Mouse (Mus musculus): Measurements from ENCODE around the gene Hdhd5. TPM values are rescaled to one million over a fixed set of nuclear protein-coding genes. Genes with fewer than 3 reads are reported as not detected.

The Hdhd5 gene
- total RNA-seq, 2 experiments from 2014 or later = 24.7 to 27.2 TPM

DNA sequence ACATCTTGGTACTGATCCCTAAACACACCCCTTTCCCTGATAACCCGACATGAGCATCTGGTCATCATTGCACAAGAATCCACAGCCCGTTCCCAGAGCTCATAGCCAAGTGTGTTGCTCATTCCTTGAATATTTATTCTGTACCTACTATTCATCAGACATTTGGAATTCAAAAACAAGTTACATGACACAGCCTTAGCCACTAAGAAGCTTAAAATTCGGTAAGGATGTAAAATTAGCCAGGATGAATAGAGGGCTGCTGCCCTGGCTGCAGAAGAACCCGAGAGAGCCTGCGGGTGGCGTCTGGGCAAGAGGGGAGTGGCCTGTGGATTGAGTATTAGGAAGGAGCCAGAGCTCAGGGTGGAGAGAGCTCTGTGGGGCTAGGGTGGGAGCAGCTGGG, 48.4 kb downstream of the Hdhd5 start:
- peak; percentile 17 for DNase-seq

GRCm38 (mm10) chr6:120482021-120482420, 49.1 kb downstream of the Hdhd5 start:
- DNase-seq = no peak

DNA sequence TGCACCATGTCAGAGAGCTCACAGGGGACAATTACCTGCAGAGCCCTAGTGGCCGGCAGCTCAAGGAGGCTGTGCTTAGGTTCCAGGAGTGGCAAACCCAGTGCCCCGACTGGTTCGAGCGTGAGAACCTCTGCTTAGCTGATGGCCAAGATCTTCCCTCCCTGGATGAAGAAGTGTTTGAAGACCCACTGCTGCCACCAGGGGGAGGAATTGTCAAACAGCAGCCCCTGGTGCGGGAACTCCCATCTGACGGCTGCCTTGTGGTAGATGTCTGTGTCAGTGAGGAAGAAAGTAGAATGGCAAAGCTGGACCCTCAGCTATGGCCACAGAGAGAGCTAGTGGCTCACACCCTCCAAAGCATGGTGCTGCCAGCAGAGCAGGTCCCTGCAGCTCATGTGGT, 49.6 kb downstream of the Hdhd5 start:
- DNase-seq = peak; percentile 20

- DNase-seq = no peak
Observed at GRCm38 (mm10) chr6:120480361-120480760, 50.8 kb downstream of the Hdhd5 start.

GRCm38 (mm10) chr6:120479302-120479701, 51.8 kb downstream of the Hdhd5 start:
- DNase-seq = no peak

DNA sequence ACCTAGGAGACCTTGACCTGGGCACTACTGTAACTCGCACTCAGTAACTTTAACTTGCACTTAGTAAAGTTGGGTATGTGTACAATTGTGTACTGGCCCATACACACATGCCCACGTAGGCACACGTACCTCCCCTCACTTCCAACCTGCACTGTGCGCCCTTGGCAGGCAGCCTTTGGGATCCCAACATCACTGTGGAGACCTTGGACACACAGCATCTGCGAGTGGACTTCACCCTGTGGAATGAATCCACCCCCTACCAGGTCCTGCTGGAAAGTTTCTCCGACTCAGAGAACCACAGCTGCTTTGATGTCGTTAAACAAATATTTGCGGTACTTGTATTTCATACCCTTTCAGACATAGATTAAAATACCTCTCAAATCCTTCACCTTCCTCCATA, 55.8 kb downstream of the Hdhd5 start:
- no peak for DNase-seq

- DNase-seq = no peak
Observed at GRCm38 (mm10) chr6:120473427-120473826, 57.7 kb downstream of the Hdhd5 start.

DNA sequence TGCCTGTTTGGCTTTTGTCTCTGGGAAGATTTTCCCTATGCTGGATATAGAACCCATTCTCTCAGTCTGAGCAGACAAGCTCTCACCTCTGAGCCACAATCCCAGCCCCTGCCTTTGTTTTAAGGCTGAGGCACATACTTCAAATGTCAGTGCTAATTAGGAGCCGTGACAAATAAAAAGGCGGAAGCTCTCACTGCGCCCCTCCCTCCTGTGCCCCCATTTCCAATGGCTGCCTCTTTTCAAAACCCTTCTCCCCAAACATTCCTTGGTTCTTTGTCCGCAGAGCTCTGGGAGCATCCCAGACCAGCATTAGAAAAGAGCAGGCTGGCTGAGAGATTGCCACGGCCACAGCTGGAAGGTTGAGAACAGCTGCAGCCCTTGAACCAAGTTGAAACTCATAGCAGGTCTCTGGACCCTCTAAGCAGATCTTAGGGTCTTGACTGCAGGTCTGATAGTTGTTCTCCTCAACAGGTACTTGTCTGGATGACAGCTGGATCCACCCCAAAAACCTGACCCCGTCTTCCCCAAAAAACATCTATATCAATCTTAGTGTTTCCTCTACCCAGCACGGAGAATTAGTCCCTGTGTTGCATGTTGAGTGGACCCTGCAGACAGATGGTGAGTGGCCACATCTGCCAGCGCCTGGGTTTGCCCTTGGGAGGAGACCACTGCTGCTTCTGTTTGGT, 58.5 kb downstream of the Hdhd5 start:
- DNase-seq = no peak

- no peak for DNase-seq
Observed at GRCm38 (mm10) chr6:120471991-120472441, 59.1 kb downstream of the Hdhd5 start.

GRCm38 (mm10) chr6:120470666-120471065, 60.5 kb downstream of the Hdhd5 start:
- DNase-seq = no peak

- DNase-seq = no peak
Observed at GRCm38 (mm10) chr6:120469770-120470169, 61.3 kb downstream of the Hdhd5 start.

GRCm38 (mm10) chr6:120469268-120469667, 61.9 kb downstream of the Hdhd5 start:
- DNase-seq = no peak

DNA sequence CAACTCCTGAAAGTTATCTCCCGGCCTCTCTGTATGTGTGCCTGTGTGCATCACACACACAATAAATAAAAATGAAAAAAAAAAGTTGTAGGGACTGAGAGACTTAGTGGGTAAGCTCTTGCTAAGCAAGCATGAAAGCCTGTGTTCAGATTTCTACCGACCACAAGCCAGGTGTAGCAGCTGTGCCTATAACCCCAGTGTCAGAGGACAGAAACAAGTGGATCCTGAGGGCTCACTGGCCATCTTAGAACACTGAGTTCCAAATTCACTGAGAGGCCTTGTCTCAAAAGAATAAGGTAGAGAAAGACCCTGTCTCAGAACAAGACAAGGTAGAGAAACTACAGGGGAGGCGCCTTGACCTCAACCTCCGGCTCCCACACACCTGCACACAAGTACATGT, 62.9 kb downstream of the Hdhd5 start:
- no peak for DNase-seq

DNA sequence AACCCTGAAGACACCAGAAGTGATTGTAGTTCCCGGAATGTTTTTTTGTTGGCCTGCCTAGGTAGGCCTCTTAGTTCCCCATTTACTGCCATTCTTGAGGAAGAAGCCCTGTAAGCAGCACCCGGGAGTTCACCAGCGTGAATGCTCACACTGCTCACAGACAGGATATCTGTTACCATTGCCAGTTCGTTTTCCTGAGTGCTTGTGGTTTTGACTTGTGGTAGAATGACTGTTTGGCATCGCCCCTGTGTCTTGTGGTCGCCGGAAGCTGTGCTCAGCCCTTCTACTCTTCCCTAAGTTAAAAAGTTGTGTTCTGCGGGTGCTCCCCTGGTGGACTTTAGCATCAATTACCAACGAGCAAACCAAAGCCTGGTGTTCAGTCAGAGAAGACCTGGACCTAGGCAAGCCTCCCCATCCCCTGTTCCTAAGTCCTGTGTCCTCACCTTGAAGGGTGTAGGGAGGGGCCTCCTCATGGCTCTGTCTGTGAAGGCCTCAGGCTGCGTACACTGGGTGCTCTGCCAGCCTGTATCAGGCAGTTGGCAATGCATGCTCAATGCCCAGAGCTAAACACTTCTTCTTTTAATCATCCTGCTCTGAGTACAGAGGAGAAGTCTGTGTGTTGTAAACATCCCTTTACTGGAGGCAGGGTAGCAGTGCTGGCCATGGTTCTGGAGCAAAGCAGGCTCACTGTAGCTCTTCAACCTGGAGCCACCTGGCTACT, 64.3 kb downstream of the Hdhd5 start:
- DNase-seq = no peak

DNA sequence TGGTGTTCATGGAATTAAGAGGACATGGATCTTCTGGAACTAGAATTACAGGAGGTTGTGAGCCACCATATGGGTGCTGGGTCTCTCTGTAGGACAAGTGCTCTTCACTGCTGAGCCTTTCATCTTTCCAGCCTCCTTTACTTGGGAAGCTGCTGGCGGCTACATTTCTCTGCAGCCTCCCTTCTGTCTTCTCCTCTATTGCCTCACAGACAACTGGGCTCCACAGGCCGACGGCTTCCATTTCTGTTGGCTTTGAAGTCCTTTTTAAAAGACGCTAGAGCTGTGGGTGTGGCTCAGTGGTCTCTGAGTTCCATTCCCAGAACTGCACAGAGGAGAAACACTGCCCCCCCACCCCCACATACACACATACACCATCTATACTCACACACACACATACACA, 65.7 kb downstream of the Hdhd5 start:
- no peak for DNase-seq

- no peak for DNase-seq
Observed at GRCm38 (mm10) chr6:120464406-120464939, 66.6 kb downstream of the Hdhd5 start.

DNA sequence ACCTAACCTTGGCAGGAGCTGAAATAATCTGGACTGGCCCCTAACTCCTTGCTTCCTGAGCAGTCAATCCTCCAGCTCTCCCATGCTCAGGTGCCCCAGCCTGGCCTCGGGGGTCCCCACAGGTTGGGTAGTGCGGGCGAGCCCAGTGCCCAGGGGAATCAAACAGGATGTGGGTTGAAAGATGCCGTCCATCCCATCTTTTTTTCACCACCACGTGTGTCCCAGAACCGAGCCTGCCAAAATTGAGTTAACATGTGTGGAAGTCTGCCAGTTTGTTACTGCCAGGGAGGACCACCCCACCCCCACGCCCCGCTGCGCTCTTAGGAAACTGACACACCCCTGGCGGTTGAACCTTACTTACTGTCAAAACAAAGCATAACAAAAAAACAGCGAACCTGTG, 67.2 kb downstream of the Hdhd5 start:
- DNase-seq = peak; percentile 25

GRCm38 (mm10) chr6:120463086-120463871, 67.8 kb downstream of the Hdhd5 start, which contains the start of gene Il17ra:
TSS of gene Il17ra (plus strand) at chr6:120463247.
- peak; percentile 71 for DNase-seq

GRCm38 (mm10) chr6:120462251-120462650, 68.9 kb downstream of the Hdhd5 start:
- no peak for DNase-seq

DNA sequence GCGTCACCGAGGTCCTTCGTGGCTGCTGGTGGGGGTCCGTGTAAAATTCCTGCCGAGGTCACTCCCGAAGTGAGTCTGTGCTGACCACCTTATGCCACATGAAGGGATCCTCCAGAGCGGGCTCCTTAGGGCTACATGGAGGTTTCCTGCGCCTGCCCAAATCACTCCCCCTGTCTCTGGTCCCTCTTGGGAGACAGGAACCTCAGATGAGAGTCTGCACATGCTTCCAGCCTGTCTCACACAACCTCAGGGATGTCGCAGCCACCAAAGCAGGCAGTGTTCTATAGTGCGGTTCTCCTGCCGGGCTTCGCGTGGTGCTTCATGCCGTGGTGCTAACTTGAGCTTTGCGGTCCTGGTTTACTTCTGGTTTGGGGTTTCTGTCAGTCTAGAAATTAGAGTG, 69.9 kb downstream of the Hdhd5 start:
- no peak for DNase-seq
